13 mouse cellular contexts compared by ENCODE assay signal in the genomic region with DNA sequence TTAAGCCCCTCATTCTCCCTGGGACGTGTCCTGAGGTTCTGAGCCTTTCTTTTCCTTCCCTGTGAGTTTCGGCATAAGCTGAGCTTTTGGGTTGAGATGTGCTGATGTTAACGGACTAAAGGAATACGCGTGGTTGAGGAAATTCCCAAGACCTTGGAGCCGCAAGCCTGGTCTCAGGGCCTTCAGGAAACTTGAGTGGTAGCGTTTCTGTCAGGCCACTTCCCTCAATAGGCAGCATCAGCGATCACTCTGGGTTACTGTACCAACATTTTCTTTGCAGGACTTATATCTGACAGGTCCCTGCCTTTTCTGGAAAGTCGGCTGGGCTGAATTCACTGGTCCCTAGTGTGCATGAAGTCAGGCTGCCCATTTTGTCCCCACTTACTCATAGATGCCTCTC. TPM values are rescaled to one million over a fixed set of nuclear protein-coding genes. Genes with fewer than 3 reads are reported as not detected.
DNase-seq lines count a peak whose midpoint lies in the region; ATAC-seq and TF ChIP-seq lines count a peak whose summit lies in the region.
"Had no signal": no experiment of that assay in that cellular context is flagged by ENCODE, and none has a peak within 500 bp of the region (broad histone marks: within the 10 kb centered on the region; RNA-seq: fewer than 3 reads in every experiment).

No protein-coding gene starts in this region.

- H3K4me3 ChIP-seq in gastrocnemius, adult 2 months: no peak overlapping the region
- no peak overlapping the region for H3K4me3 ChIP-seq in hindbrain, embryonic 12.5 days
- H3K4me3 ChIP-seq in hindbrain, embryonic 13.5 days: no peak overlapping the region
- H3K4me3 ChIP-seq in neural tube, embryonic 15.5 days (replicated peaks): no peak overlapping the region
- no peak overlapping the region for H3K4me3 ChIP-seq in stomach, embryonic 16.5 days (replicated peaks; ENCODE audit: low read length)
- H3K4me3 ChIP-seq in kidney, embryonic 14.5 days (ENCODE audit: low read length): no peak overlapping the region
- H3K4me3 ChIP-seq: liver, embryonic 15.5 days had no signal

- no peaks in the 10 kb centered on the region for H3K9me3 ChIP-seq in hindbrain, embryonic 12.5 days (replicated peaks)
- no peaks in the 10 kb centered on the region for H3K9me3 ChIP-seq in hindbrain, embryonic 13.5 days
- no peaks in the 10 kb centered on the region for H3K9me3 ChIP-seq in neural tube, embryonic 15.5 days (replicated peaks)
- no peaks in the 10 kb centered on the region for H3K9me3 ChIP-seq in stomach, embryonic 16.5 days (replicated peaks; ENCODE audit: control insufficient read depth, low read length)
- H3K9me3 ChIP-seq in kidney, embryonic 14.5 days (ENCODE audit: control insufficient read depth, low read length): no peaks in the 10 kb centered on the region
- H3K9me3 ChIP-seq: liver, embryonic 15.5 days had no signal

- peak overlapping the region; percentile 55; the same call in 1 of the 2 replicates for H3K27ac ChIP-seq in gastrocnemius, adult 2 months
- H3K27ac ChIP-seq in hindbrain, embryonic 12.5 days: 0 out of 2 replicates have a peak overlapping the region, but pooled peaks have one; percentile 5
- H3K27ac ChIP-seq in hindbrain, embryonic 13.5 days: no peak overlapping the region
- 0 out of 2 replicates have a peak overlapping the region, but pooled peaks have one; percentile 18 for H3K27ac ChIP-seq in neural tube, embryonic 15.5 days (replicated peaks)
- peak overlapping the region; percentile 39 for H3K27ac ChIP-seq in stomach, embryonic 16.5 days (ENCODE audit: low read length)
- no peak overlapping the region for H3K27ac ChIP-seq in kidney, embryonic 14.5 days (ENCODE audit: low read depth, low read length)
- H3K27ac ChIP-seq: liver, embryonic 15.5 days had no signal

- no peak for DNase-seq in gastrocnemius, adult 2 months
- no peak for DNase-seq in gastrocnemius, adult 8-10 months (ENCODE audit: low spot score in 2 of 2)
- no peak for DNase-seq in neural tube, embryonic 10.5 days (ENCODE audit: extremely low spot score, low spot score)
- DNase-seq: cerebellum, postnatal 10 days; kidney, postnatal 36 days; right cerebral cortex, postnatal 25 days had no signal

- H3K4me2 ChIP-seq in hindbrain, embryonic 12.5 days (replicated peaks): no peak overlapping the region
- H3K4me2 ChIP-seq in hindbrain, embryonic 13.5 days: no peak overlapping the region
- H3K4me2 ChIP-seq in neural tube, embryonic 15.5 days: no peak overlapping the region
- H3K4me2 ChIP-seq in stomach, embryonic 16.5 days (ENCODE audit: low read depth, low read length): no peak overlapping the region
- H3K4me2 ChIP-seq in kidney, embryonic 14.5 days (replicated peaks; ENCODE audit: low read depth, low read length): no peak overlapping the region

- peaks cover 29% of the 10 kb centered on the region for H3K4me1 ChIP-seq in hindbrain, embryonic 12.5 days
- peaks cover 39% of the 10 kb centered on the region for H3K4me1 ChIP-seq in hindbrain, embryonic 13.5 days (replicated peaks)
- peaks cover 34% of the 10 kb centered on the region for H3K4me1 ChIP-seq in neural tube, embryonic 15.5 days
- peaks cover 36% of the 10 kb centered on the region for H3K4me1 ChIP-seq in stomach, embryonic 16.5 days (ENCODE audit: control insufficient read depth, insufficient read depth, low read length)
- peaks cover 9% of the 10 kb centered on the region; the same call in 1 of the 2 replicates for H3K4me1 ChIP-seq in kidney, embryonic 14.5 days (ENCODE audit: control insufficient read depth, insufficient read depth, low read length)
- H3K4me1 ChIP-seq: liver, embryonic 15.5 days had no signal

- H3K27me3 ChIP-seq in hindbrain, embryonic 12.5 days: peaks cover 18% of the 10 kb centered on the region
- peaks cover 33% of the 10 kb centered on the region for H3K27me3 ChIP-seq in hindbrain, embryonic 13.5 days
- no peaks in the 10 kb centered on the region for H3K27me3 ChIP-seq in neural tube, embryonic 15.5 days (replicated peaks)
- H3K27me3 ChIP-seq in stomach, embryonic 16.5 days (ENCODE audit: control insufficient read depth, insufficient read depth, low read length): no peaks in the 10 kb centered on the region
- no peaks in the 10 kb centered on the region for H3K27me3 ChIP-seq in kidney, embryonic 14.5 days (ENCODE audit: control insufficient read depth, insufficient read depth, low read length)

- TF ChIP-seq CTCF in gastrocnemius, adult 2 months (IDR thresholded peaks at IDR 0.05): no peak

- WGBS in hindbrain, embryonic 12.5 days: 33% methylated on average over 9 of the region's 9 CpGs
- WGBS in hindbrain, embryonic 13.5 days: 31% methylated on average over 9 of the region's 9 CpGs
- 54% methylated on average over 9 of the region's 9 CpGs for WGBS in neural tube, embryonic 15.5 days
- WGBS in stomach, embryonic 16.5 days: 59% methylated on average over 9 of the region's 9 CpGs
- WGBS in kidney, embryonic 14.5 days: 57% methylated on average over 9 of the region's 9 CpGs

- intact Hi-C loops in gastrocnemius, adult 2 months (cut with DNase I): no loop called here

- H3K36me3 ChIP-seq in hindbrain, embryonic 12.5 days: no peaks in the 10 kb centered on the region
- 0 out of 2 replicates have a peak, but pooled peaks cover under 1% of the 10 kb centered on the region for H3K36me3 ChIP-seq in hindbrain, embryonic 13.5 days
- H3K36me3 ChIP-seq in neural tube, embryonic 15.5 days: 0 out of 2 replicates have a peak, but pooled peaks cover under 1% of the 10 kb centered on the region
- H3K36me3 ChIP-seq in stomach, embryonic 16.5 days (ENCODE audit: control insufficient read depth, insufficient read depth, low read length): no peaks in the 10 kb centered on the region
- no peaks in the 10 kb centered on the region for H3K36me3 ChIP-seq in kidney, embryonic 14.5 days (ENCODE audit: control insufficient read depth, insufficient read depth, low read length)
- H3K36me3 ChIP-seq: liver, embryonic 15.5 days had no signal

- no peak for ATAC-seq in hindbrain, embryonic 12.5 days (ENCODE audit: low FRiP score)
- ATAC-seq in hindbrain, embryonic 13.5 days (ENCODE audit: low FRiP score): no peak
- ATAC-seq in neural tube, embryonic 15.5 days (ENCODE audit: low FRiP score): no peak
- no peak for ATAC-seq in stomach, embryonic 16.5 days (ENCODE audit: insufficient read depth, low FRiP score)
- ATAC-seq in kidney, embryonic 14.5 days (ENCODE audit: low FRiP score, low TSS enrichment): no peak

- no peak overlapping the region for H3K9ac ChIP-seq in hindbrain, embryonic 12.5 days
- H3K9ac ChIP-seq in hindbrain, embryonic 13.5 days: no peak overlapping the region
- H3K9ac ChIP-seq in neural tube, embryonic 15.5 days (replicated peaks): no peak overlapping the region
- H3K9ac ChIP-seq in stomach, embryonic 16.5 days (ENCODE audit: low read length): no peak overlapping the region
- no peak overlapping the region for H3K9ac ChIP-seq in kidney, embryonic 14.5 days (ENCODE audit: low read depth, low read length)
- H3K9ac ChIP-seq: liver, embryonic 15.5 days had no signal

RNA-seq across cellular contexts. Expression of a gene that starts 12.2 kb away (rescaled TPM):
- 1 to 10 TPM in 1 of 2 experiments, under 1 TPM in 1; 0.64 to 1.4 TPM for total RNA-seq in gastrocnemius, adult 2 months (2021)
- 1 to 10 TPM in 2 of 4 experiments, under 1 TPM in 2; 0.77 to 1.6 (median 1.1) TPM for total RNA-seq in gastrocnemius, adult 8-10 months (2022)
- polyA plus RNA-seq in hindbrain, embryonic 12.5 days (2016; fragmentation: Nextera tagmentation; extraction: Ambion mirVana): 4.6 and 4.8 TPM in 2 replicates
- 3.8 and 4.0 TPM in 2 replicates for polyA plus RNA-seq in hindbrain, embryonic 13.5 days (2015; fragmentation: Nextera tagmentation; extraction: Ambion mirVana)
- polyA plus RNA-seq in neural tube, embryonic 15.5 days (2015; fragmentation: Nextera tagmentation; extraction: Ambion mirVana): 6.0 and 7.3 TPM in 2 replicates
- polyA plus RNA-seq in stomach, embryonic 16.5 days (2015; fragmentation: Nextera tagmentation; extraction: Ambion mirVana): 2.7 and 3.2 TPM in 2 replicates
- 1.2 and 2.5 TPM in 2 replicates for polyA plus RNA-seq in kidney, embryonic 14.5 days (2014; fragmentation: Nextera tagmentation; extraction: Ambion mirVana)
- total RNA-seq: neutrophil, adult 5-6 weeks had no signal

RNA-seq across cellular contexts. Expression of a gene that starts 34.6 kb away (rescaled TPM):
- 10 to 100 TPM; 36.1 to 37.1 TPM for total RNA-seq in gastrocnemius, adult 2 months (2021)
- total RNA-seq in gastrocnemius, adult 8-10 months (2022): 10 to 100 TPM; 43.7 to 52.2 (median 47.1) TPM
- polyA plus RNA-seq in hindbrain, embryonic 12.5 days (2016; fragmentation: Nextera tagmentation; extraction: Ambion mirVana): 65.6 and 80.2 TPM in 2 replicates
- 93.9 and 95.1 TPM in 2 replicates for polyA plus RNA-seq in hindbrain, embryonic 13.5 days (2015; fragmentation: Nextera tagmentation; extraction: Ambion mirVana)
- polyA plus RNA-seq in neural tube, embryonic 15.5 days (2015; fragmentation: Nextera tagmentation; extraction: Ambion mirVana): 99.3 and 104 TPM in 2 replicates
- polyA plus RNA-seq in stomach, embryonic 16.5 days (2015; fragmentation: Nextera tagmentation; extraction: Ambion mirVana): 75.3 and 77.5 TPM in 2 replicates
- 102 and 131 TPM in 2 replicates for polyA plus RNA-seq in kidney, embryonic 14.5 days (2014; fragmentation: Nextera tagmentation; extraction: Ambion mirVana)

Comparison
In these comparisons a context has a peak if more than half of its experiments do, and no peak if none do; other contexts are left out.
1. H3K27ac ChIP-seq: peak in gastrocnemius, adult 2 months (single experiment), hindbrain, embryonic 12.5 days (single experiment), neural tube, embryonic 15.5 days (single experiment) and stomach, embryonic 16.5 days (single experiment); none in hindbrain, embryonic 13.5 days (single experiment) and kidney, embryonic 14.5 days (single experiment).